Mouse (Mus musculus) gastrocnemius, adult 8-10 months (tissue): ENCODE results near the gene 6330409D20Rik. TPM values are rescaled to one million over a fixed set of nuclear protein-coding genes. Genes with fewer than 3 reads are reported as not detected.

Experiments
- DNase-seq, 2 experiments: peaks; one replicate each; pipeline ENCODE4 v3.0.0; 2022; ENCODE audit warnings: low spot score in 2 of 2
- total RNA-seq, 4 experiments: library from RNA; stranded (reverse); gene quantifications; 2 replicates each; pipeline ENCODE4 v1.2.4; 2022

6330409D20Rik gene
- not detected for total RNA-seq

GRCm38 (mm10) chr2:32740916-32741272 lies at the start of gene 6330409D20Rik:
TSS of gene 6330409D20Rik (minus strand) at chr2:32741016.
- no peak for DNase-seq

- no peak for DNase-seq
Measured at GRCm38 (mm10) chr2:32788581-32788980, 47.8 kb upstream of the 6330409D20Rik start.

- no peak for DNase-seq
Measured at GRCm38 (mm10) chr2:32787176-32787575, 46.4 kb upstream of the 6330409D20Rik start.

GRCm38 (mm10) chr2:32784048-32784681 lies 43.3 kb upstream of the 6330409D20Rik start, which contains the start of gene Cfap157:
TSS of gene Cfap157 (minus strand) at chr2:32784428.
- no peak for DNase-seq

- no peak for DNase-seq
Measured at GRCm38 (mm10) chr2:32781710-32782109, 40.9 kb upstream of the 6330409D20Rik start.

- no peak for DNase-seq
Measured at GRCm38 (mm10) chr2:32779714-32780113, 38.9 kb upstream of the 6330409D20Rik start.

- DNase-seq = peak; percentile 44 to 48
Measured at GRCm38 (mm10) chr2:32779131-32779530, 38.3 kb upstream of the 6330409D20Rik start.

GRCm38 (mm10) chr2:32778081-32778480 lies 37.3 kb upstream of the 6330409D20Rik start:
- no peak for DNase-seq

GRCm38 (mm10) chr2:32776192-32776591 lies 35.4 kb upstream of the 6330409D20Rik start:
- DNase-seq = no peak

- peak; percentile 97 for DNase-seq
Measured at GRCm38 (mm10) chr2:32775359-32776074, 34.7 kb upstream of the 6330409D20Rik start, which contains the start of the genes Ttc16 and Ptrh1. TSS of gene Ttc16 (minus strand) at chr2:32775633. TSS of gene Ptrh1 (plus strand) at chr2:32775786.

GRCm38 (mm10) chr2:32772626-32773279 lies 31.9 kb upstream of the 6330409D20Rik start:
- no peak for DNase-seq

- DNase-seq = no peak
Measured at GRCm38 (mm10) chr2:32771886-32772285, 31.1 kb upstream of the 6330409D20Rik start.

- DNase-seq = no peak
Measured at GRCm38 (mm10) chr2:32769327-32770085, 28.7 kb upstream of the 6330409D20Rik start.

- no peak for DNase-seq
Measured at GRCm38 (mm10) chr2:32768661-32769285, 28.0 kb upstream of the 6330409D20Rik start.

GRCm38 (mm10) chr2:32767241-32767640 lies 26.4 kb upstream of the 6330409D20Rik start:
- no peak for DNase-seq

GRCm38 (mm10) chr2:32763353-32763752 lies 22.5 kb upstream of the 6330409D20Rik start:
- no peak for DNase-seq

GRCm38 (mm10) chr2:32761859-32762258 lies 21.0 kb upstream of the 6330409D20Rik start:
- no peak for DNase-seq

GRCm38 (mm10) chr2:32761361-32761760 lies 20.5 kb upstream of the 6330409D20Rik start:
- DNase-seq = no peak

GRCm38 (mm10) chr2:32759001-32759400 lies 18.2 kb upstream of the 6330409D20Rik start:
- DNase-seq = no peak

- DNase-seq = no peak
Measured at GRCm38 (mm10) chr2:32758503-32758902, 17.7 kb upstream of the 6330409D20Rik start.
